Mouse (Mus musculus): ENCODE measurements at regions not wholly inside any gene's neighbourhood (a gene's known extent, or its start where the extent isn't known, plus 50 kb on each side); places are given as distances from the start of the nearest gene placed in this dataset.
A peak's percentile ranks its signal among the peaks of the same experiment; 100 is the strongest.

GRCm38 (mm10) chr7:64065529-64066247, 87.9 kb upstream of the Trpm1 start:
- Histone ChIP-seq H3K4me3 (ENCODE audit: insufficient read depth, low read depth, low read length) (no peak overlapping the region), H3K27me3 (ENCODE audit: control insufficient read depth, insufficient read depth, low read length) (no peaks in the 10 kb centered on the region), H3K79me2 (ENCODE audit: control insufficient read depth, insufficient read depth, low read length) (no peaks in the 10 kb centered on the region), H3K4me1 (ENCODE audit: control insufficient read depth, insufficient read depth, low read length) (no peaks in the 10 kb centered on the region), H3K36me3 (ENCODE audit: control insufficient read depth, insufficient read depth, low read length) (no peaks in the 10 kb centered on the region), H3K9ac (ENCODE audit: low read depth, low read length) (no peak overlapping the region), H3K27ac (replicated peaks; ENCODE audit: insufficient read depth, low read depth, low read length) (no peak overlapping the region)
- DNase-seq (ENCODE audit: extremely low read depth, low read depth, low spot score), result no peak
- WGBS, result 85% methylated on average over 23 of the region's 23 CpGs
- TF ChIP-seq CTCF (IDR thresholded peaks at IDR 0.05; ENCODE audit: low read depth, low read length), result no peak
- no peak for TF ChIP-seq POLR2A (IDR thresholded peaks at IDR 0.05; ENCODE audit: extremely low read depth, insufficient read depth, low read length)

DNA sequence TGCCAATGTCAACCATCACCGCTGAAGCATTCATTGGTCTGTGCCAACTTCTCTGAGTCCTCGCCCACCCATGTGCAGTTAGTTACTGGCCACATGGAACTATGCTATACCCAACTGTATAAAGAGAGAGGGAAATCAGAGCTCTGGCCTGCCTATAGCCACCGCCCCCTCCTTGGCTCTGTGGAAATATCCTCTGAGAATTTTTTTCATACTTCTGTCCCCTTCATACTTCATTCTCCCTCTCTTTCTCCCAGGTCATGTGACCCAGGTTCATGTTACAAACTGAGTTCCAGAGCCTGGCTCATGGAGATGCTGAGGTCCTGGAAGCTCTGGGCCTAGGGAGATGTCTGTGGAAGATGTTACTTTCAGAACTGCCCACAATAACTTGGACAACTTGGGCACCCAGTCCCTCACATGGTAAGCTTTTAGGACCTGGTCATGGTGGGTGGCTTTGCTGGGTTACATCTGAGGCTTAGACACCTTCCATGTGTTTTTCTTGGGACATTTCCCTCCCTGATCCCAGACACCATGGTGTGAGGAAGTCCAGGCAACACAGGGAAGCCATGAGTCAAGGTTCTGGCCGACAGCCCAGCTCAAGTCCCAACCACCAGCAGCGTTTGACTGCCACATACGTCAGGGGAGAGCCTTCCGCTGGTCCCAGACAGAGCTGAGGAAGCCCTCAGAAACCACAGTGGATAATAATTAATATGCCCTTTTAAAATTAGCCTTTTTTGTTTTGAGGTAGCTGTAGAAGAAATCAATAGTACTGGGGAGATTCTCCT, 89.0 kb upstream of the Trpm1 start:
- H3K36me3 ChIP-seq (ENCODE audit: control insufficient read depth, insufficient read depth, low read length), result no peaks in the 10 kb centered on the region
- H3K79me2 ChIP-seq (ENCODE audit: control insufficient read depth, insufficient read depth, low read length), result no peaks in the 10 kb centered on the region
- H3K27me3 ChIP-seq (ENCODE audit: control insufficient read depth, insufficient read depth, low read length), result no peaks in the 10 kb centered on the region
- no peak overlapping the region for H3K4me3 ChIP-seq (ENCODE audit: insufficient read depth, low read depth, low read length)
- no peaks in the 10 kb centered on the region for H3K4me1 ChIP-seq (ENCODE audit: control insufficient read depth, insufficient read depth, low read length)
- no peak for DNase-seq (ENCODE audit: extremely low read depth, low read depth, low spot score)
- 78% methylated on average over 7 of the region's 7 CpGs for WGBS
- H3K27ac ChIP-seq (replicated peaks; ENCODE audit: insufficient read depth, low read depth, low read length), result no peak overlapping the region
- H3K9ac ChIP-seq (ENCODE audit: low read depth, low read length), result no peak overlapping the region
- TF ChIP-seq CTCF (IDR thresholded peaks at IDR 0.05; ENCODE audit: low read depth, low read length), result no peak
- no peak for TF ChIP-seq POLR2A (IDR thresholded peaks at IDR 0.05; ENCODE audit: extremely low read depth, insufficient read depth, low read length)

DNA sequence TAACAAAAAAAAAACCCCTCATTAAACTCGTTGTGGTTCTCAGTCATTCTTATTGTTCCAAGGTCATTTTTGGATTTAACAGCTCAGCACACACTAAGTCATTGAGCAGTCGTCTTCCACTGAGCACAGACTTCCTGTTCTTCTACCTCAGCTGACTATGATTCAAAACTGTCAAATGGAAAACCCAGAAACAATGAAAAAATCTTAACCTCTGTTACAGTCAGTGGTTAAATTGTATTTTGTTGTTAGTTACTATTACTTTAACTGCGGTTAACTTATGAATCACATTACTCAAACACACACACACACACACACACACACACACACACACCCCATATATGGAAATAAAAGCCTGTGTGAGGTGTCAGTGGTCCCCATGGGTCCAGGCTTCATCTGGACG, 92.5 kb upstream of the Trpm1 start:
- no peaks in the 10 kb centered on the region; the same call in 1 of the 2 replicates for H3K4me1 ChIP-seq (ENCODE audit: control insufficient read depth, insufficient read depth, low read length)
- H3K79me2 ChIP-seq (ENCODE audit: control insufficient read depth, insufficient read depth, low read length), result no peaks in the 10 kb centered on the region
- WGBS, result 69% methylated on average over 4 of the region's 4 CpGs
- no peaks in the 10 kb centered on the region for H3K36me3 ChIP-seq (ENCODE audit: control insufficient read depth, insufficient read depth, low read length)
- H3K4me3 ChIP-seq (ENCODE audit: insufficient read depth, low read depth, low read length), result no peak overlapping the region
- no peaks in the 10 kb centered on the region for H3K27me3 ChIP-seq (ENCODE audit: control insufficient read depth, insufficient read depth, low read length)
- no peak for TF ChIP-seq CTCF (IDR thresholded peaks at IDR 0.05; ENCODE audit: low read depth, low read length)
- TF ChIP-seq POLR2A (IDR thresholded peaks at IDR 0.05; ENCODE audit: extremely low read depth, insufficient read depth, low read length), result no peak
- no peak overlapping the region for H3K27ac ChIP-seq (replicated peaks; ENCODE audit: insufficient read depth, low read depth, low read length)
- no peak for DNase-seq (ENCODE audit: extremely low read depth, low read depth, low spot score)
- no peak overlapping the region for H3K9ac ChIP-seq (ENCODE audit: low read depth, low read length)

GRCm38 (mm10) chr7:64060582-64060981, 93.1 kb upstream of the Trpm1 start:
- WGBS, result 98% methylated on average over 1 of the region's 1 CpGs
- no peaks in the 10 kb centered on the region for H3K79me2 ChIP-seq (ENCODE audit: control insufficient read depth, insufficient read depth, low read length)
- no peak for DNase-seq (ENCODE audit: extremely low read depth, low read depth, low spot score)
- H3K4me1 ChIP-seq (ENCODE audit: control insufficient read depth, insufficient read depth, low read length), result no peaks in the 10 kb centered on the region; the same call in 1 of the 2 replicates
- H3K9ac ChIP-seq (ENCODE audit: low read depth, low read length), result no peak overlapping the region
- no peak overlapping the region for H3K4me3 ChIP-seq (ENCODE audit: insufficient read depth, low read depth, low read length)
- H3K36me3 ChIP-seq (ENCODE audit: control insufficient read depth, insufficient read depth, low read length), result no peaks in the 10 kb centered on the region
- TF ChIP-seq POLR2A (IDR thresholded peaks at IDR 0.05; ENCODE audit: extremely low read depth, insufficient read depth, low read length) (no peak), CTCF (IDR thresholded peaks at IDR 0.05; ENCODE audit: low read depth, low read length) (no peak)
- no peak overlapping the region for H3K27ac ChIP-seq (replicated peaks; ENCODE audit: insufficient read depth, low read depth, low read length)
- no peaks in the 10 kb centered on the region for H3K27me3 ChIP-seq (ENCODE audit: control insufficient read depth, insufficient read depth, low read length)

- Histone ChIP-seq H3K4me1 (ENCODE audit: control insufficient read depth, insufficient read depth, low read length) (no peaks in the 10 kb centered on the region; the same call in 1 of the 2 replicates), H3K36me3 (ENCODE audit: control insufficient read depth, insufficient read depth, low read length) (no peaks in the 10 kb centered on the region), H3K4me3 (ENCODE audit: insufficient read depth, low read depth, low read length) (no peak overlapping the region), H3K79me2 (ENCODE audit: control insufficient read depth, insufficient read depth, low read length) (no peaks in the 10 kb centered on the region), H3K27ac (replicated peaks; ENCODE audit: insufficient read depth, low read depth, low read length) (no peak overlapping the region), H3K27me3 (ENCODE audit: control insufficient read depth, insufficient read depth, low read length) (no peaks in the 10 kb centered on the region), H3K9ac (ENCODE audit: low read depth, low read length) (no peak overlapping the region)
- peak; percentile 36 for DNase-seq (ENCODE audit: extremely low read depth, low read depth, low spot score)
- 14% methylated on average over 1 of the region's 1 CpGs for WGBS
- TF ChIP-seq CTCF (IDR thresholded peaks at IDR 0.05; ENCODE audit: low read depth, low read length) (peak; percentile 66), POLR2A (IDR thresholded peaks at IDR 0.05; ENCODE audit: extremely low read depth, insufficient read depth, low read length) (no peak)
These were observed 93.6 kb upstream of the Trpm1 start for GRCm38 (mm10) chr7:64060051-64060450.

Measured in liver, adult 2 months (tissue).